Mouse (Mus musculus): Measurements from ENCODE around the gene Dtnb.

- TF ChIP-seq CTCF (conservative IDR thresholded peaks at IDR 0.05; ENCODE audit: low read length) = peak; percentile 51
- no peak for TF ChIP-seq POU5F1 (IDR thresholded peaks at IDR 0.05; ENCODE audit: borderline replicate concordance, low read length)
- no peak for TF ChIP-seq NANOG (IDR thresholded peaks at IDR 0.05; ENCODE audit: borderline replicate concordance, low read length)
These were observed 11.6 kb upstream of the Dtnb start for GRCm38 (mm10) chr12:3560596-3560995.
